Mouse (Mus musculus): ENCODE results near the gene Shisa9. TPM values are rescaled to one million over a fixed set of nuclear protein-coding genes. Genes with fewer than 3 reads are reported as not detected.

The Shisa9 gene
- polyA plus RNA-seq, 1 experiment from 2014 or later, result 1.1 TPM

GRCm38 (mm10) chr16:12076270-12076669 is 92.4 kb downstream of the Shisa9 start:
- Histone ChIP-seq H3K4me2 (no peak overlapping the region), H3K27ac (no peak overlapping the region), H3K9me3 (no peaks in the 10 kb centered on the region), H3K4me3 (no peak overlapping the region), H3K27me3 (no peaks in the 10 kb centered on the region), H3K36me3 (no peaks in the 10 kb centered on the region), H3K9ac (no peak overlapping the region), H3K4me1 (peaks cover 9% of the 10 kb centered on the region; the same call in 1 of the 2 replicates)
- ATAC-seq (ENCODE audit: insufficient number of reproducible peaks, low FRiP score, low TSS enrichment, low read depth), result peak; percentile 36; the same call in 1 of the 2 replicates
- 30% methylated on average over 3 of the region's 3 CpGs for WGBS

DNA sequence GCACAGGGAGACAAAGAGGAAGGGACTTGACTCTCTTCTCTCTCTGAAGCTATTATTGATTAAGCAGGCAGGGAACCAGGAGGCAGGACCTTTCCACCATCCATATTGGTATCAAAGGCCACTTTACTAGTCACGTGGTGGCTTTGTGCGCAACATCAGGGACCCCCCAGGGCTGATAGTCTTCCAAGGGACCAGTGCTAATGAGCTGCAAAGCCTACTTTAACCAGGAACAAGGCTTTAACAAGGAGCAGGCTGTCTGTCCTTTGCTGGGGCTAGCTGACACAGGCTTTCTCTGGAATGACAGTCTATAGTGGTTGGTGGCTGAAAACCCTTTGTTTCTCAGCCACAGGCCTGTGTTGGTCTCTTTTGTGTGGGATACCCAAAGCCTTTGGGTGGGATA is 92.8 kb downstream of the Shisa9 start:
- Histone ChIP-seq H3K9me3 (no peaks in the 10 kb centered on the region), H3K9ac (no peak overlapping the region), H3K27ac (no peak overlapping the region), H3K4me3 (no peak overlapping the region), H3K4me2 (no peak overlapping the region), H3K4me1 (peaks cover 9% of the 10 kb centered on the region; the same call in 1 of the 2 replicates), H3K36me3 (no peaks in the 10 kb centered on the region), H3K27me3 (no peaks in the 10 kb centered on the region)
- WGBS, result 46% methylated on average over 2 of the region's 2 CpGs
- ATAC-seq (ENCODE audit: insufficient number of reproducible peaks, low FRiP score, low TSS enrichment, low read depth), result no peak

DNA sequence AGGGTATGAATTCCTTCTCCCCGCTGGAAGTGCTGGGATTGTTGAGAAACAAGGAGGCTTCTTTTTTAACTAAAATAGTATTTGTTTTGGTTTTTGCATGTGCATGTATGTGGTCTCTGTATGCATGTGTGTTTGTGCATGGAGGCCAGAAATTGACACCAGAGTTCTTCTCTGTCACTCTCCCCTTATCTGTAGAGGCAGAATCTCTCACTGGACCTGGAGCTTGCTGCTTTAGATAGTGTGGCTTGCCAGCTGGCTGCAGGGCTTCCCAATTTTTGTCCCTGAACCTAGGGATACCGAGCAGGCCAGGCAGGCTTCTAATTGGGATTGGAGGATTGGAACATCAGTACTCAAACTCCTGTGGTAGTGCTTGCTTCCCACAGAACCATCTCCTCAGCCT is 99.2 kb downstream of the Shisa9 start:
- Histone ChIP-seq H3K36me3 (no peaks in the 10 kb centered on the region), H3K9ac (no peak overlapping the region), H3K27ac (no peak overlapping the region), H3K4me2 (no peak overlapping the region), H3K4me3 (no peak overlapping the region), H3K4me1 (no peaks in the 10 kb centered on the region), H3K27me3 (no peaks in the 10 kb centered on the region), H3K9me3 (no peaks in the 10 kb centered on the region)
- no peak for ATAC-seq (ENCODE audit: insufficient number of reproducible peaks, low FRiP score, low TSS enrichment, low read depth)
- WGBS, result 67% methylated on average over 2 of the region's 2 CpGs

- H3K36me3 ChIP-seq, result no peaks in the 10 kb centered on the region
- H3K4me2 ChIP-seq, result no peak overlapping the region
- H3K27me3 ChIP-seq, result no peaks in the 10 kb centered on the region
- WGBS, result 36% methylated on average over 5 of the region's 5 CpGs
- H3K27ac ChIP-seq, result no peak overlapping the region
- no peak for ATAC-seq (ENCODE audit: insufficient number of reproducible peaks, low FRiP score, low TSS enrichment, low read depth)
- no peaks in the 10 kb centered on the region for H3K4me1 ChIP-seq
- no peaks in the 10 kb centered on the region for H3K9me3 ChIP-seq
- H3K9ac ChIP-seq, result no peak overlapping the region
- H3K4me3 ChIP-seq, result no peak overlapping the region
Measured at GRCm38 (mm10) chr16:12090604-12091235, 106.8 kb downstream of the Shisa9 start.

GRCm38 (mm10) chr16:12093253-12093652 is 109.3 kb downstream of the Shisa9 start:
- Histone ChIP-seq H3K4me3 (no peak overlapping the region), H3K4me2 (no peak overlapping the region), H3K36me3 (no peaks in the 10 kb centered on the region), H3K9ac (no peak overlapping the region), H3K27ac (no peak overlapping the region), H3K4me1 (no peaks in the 10 kb centered on the region), H3K27me3 (no peaks in the 10 kb centered on the region), H3K9me3 (no peaks in the 10 kb centered on the region)
- WGBS, result 76% methylated on average over 4 of the region's 4 CpGs
- ATAC-seq (ENCODE audit: insufficient number of reproducible peaks, low FRiP score, low TSS enrichment, low read depth), result no peak

GRCm38 (mm10) chr16:12094784-12095315 is 110.9 kb downstream of the Shisa9 start:
- no peak overlapping the region for H3K27ac ChIP-seq
- no peak overlapping the region for H3K4me3 ChIP-seq
- H3K4me1 ChIP-seq, result no peaks in the 10 kb centered on the region
- no peaks in the 10 kb centered on the region for H3K27me3 ChIP-seq
- H3K36me3 ChIP-seq, result no peaks in the 10 kb centered on the region
- no peak overlapping the region for H3K9ac ChIP-seq
- H3K9me3 ChIP-seq, result no peaks in the 10 kb centered on the region
- WGBS, result 36% methylated on average over 7 of the region's 7 CpGs
- H3K4me2 ChIP-seq, result no peak overlapping the region
- ATAC-seq (ENCODE audit: insufficient number of reproducible peaks, low FRiP score, low TSS enrichment, low read depth), result no peak

DNA sequence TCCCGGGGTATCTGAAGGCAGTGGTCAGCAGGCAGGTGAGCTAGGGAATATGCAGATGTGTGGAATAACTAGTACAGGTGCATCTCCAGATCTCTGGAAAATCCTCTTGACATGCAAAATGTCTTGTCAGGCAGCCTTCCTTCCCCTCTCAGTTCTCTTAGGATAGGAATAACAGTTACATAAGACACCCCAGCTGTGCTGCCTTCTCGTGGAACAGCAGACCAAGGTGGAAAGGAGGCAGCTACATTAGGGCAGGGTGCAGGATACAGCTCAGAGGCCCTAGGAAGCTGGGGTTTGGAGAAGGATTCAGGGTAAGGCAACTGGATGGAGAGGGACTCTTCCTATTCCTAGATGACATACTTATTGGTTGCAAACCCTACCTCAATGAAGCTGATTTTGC is 111.5 kb downstream of the Shisa9 start:
- Histone ChIP-seq H3K4me2 (no peak overlapping the region), H3K9me3 (no peaks in the 10 kb centered on the region), H3K27me3 (no peaks in the 10 kb centered on the region), H3K27ac (no peak overlapping the region), H3K4me3 (no peak overlapping the region), H3K4me1 (no peaks in the 10 kb centered on the region), H3K36me3 (no peaks in the 10 kb centered on the region), H3K9ac (no peak overlapping the region)
- no peak for ATAC-seq (ENCODE audit: insufficient number of reproducible peaks, low FRiP score, low TSS enrichment, low read depth)
- WGBS, result 36% methylated on average over 2 of the region's 2 CpGs

DNA sequence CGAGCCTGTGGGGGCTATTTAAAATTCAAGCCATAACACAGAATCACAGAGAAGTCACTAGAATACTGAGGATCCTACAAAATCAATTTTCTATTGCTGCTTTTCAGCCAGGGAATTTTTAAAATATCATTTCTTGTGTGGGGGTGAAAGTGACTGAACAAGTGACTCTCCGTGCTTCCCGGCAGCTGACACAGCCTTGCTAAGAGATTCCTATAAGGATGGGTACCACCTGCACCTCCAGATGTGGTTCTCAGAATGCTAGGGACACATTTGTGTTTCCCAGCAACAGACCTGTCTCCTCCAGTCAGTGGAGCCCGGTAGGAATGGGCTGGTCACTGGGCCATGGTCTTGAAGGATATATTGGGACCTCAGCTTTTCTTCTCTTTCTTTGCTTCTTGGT is 124.5 kb downstream of the Shisa9 start:
- no peaks in the 10 kb centered on the region for H3K9me3 ChIP-seq
- H3K4me2 ChIP-seq, result no peak overlapping the region
- no peaks in the 10 kb centered on the region for H3K27me3 ChIP-seq
- no peak overlapping the region for H3K4me3 ChIP-seq
- no peak overlapping the region for H3K27ac ChIP-seq
- H3K4me1 ChIP-seq, result no peaks in the 10 kb centered on the region
- WGBS, result 83% methylated on average over 4 of the region's 4 CpGs
- no peak for ATAC-seq (ENCODE audit: insufficient number of reproducible peaks, low FRiP score, low TSS enrichment, low read depth)
- no peak overlapping the region for H3K9ac ChIP-seq
- H3K36me3 ChIP-seq, result no peaks in the 10 kb centered on the region

GRCm38 (mm10) chr16:12110851-12111437 is 127.0 kb downstream of the Shisa9 start:
- H3K4me3 ChIP-seq, result no peak overlapping the region
- no peaks in the 10 kb centered on the region for H3K4me1 ChIP-seq
- H3K27ac ChIP-seq, result no peak overlapping the region
- WGBS, result 78% methylated on average over 5 of the region's 5 CpGs
- no peaks in the 10 kb centered on the region for H3K9me3 ChIP-seq
- no peak overlapping the region for H3K9ac ChIP-seq
- no peak for ATAC-seq (ENCODE audit: insufficient number of reproducible peaks, low FRiP score, low TSS enrichment, low read depth)
- no peaks in the 10 kb centered on the region for H3K36me3 ChIP-seq
- H3K4me2 ChIP-seq, result no peak overlapping the region
- H3K27me3 ChIP-seq, result no peaks in the 10 kb centered on the region

DNA sequence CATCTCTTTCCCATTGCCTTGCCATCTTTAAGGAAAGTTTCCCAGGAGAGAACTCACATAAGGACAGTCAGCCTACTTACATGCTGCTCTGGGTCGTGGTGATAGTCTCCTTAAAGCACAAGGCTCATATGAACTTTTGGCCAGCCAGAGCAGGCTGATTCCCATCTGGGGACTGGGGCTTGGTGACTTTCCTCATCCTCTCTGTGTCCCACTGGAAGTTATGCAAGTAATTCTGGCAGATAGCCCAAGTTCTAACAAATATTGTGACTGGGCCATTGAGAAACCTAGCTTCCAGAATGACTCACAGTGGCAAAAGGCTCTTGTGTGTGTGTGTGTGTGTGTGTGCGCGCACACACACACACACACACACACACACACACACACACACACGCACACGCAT is 130.5 kb downstream of the Shisa9 start:
- no peak for ATAC-seq (ENCODE audit: insufficient number of reproducible peaks, low FRiP score, low TSS enrichment, low read depth)
- WGBS, result 83% methylated on average over 5 of the region's 5 CpGs
- no peaks in the 10 kb centered on the region for H3K4me1 ChIP-seq

DNA sequence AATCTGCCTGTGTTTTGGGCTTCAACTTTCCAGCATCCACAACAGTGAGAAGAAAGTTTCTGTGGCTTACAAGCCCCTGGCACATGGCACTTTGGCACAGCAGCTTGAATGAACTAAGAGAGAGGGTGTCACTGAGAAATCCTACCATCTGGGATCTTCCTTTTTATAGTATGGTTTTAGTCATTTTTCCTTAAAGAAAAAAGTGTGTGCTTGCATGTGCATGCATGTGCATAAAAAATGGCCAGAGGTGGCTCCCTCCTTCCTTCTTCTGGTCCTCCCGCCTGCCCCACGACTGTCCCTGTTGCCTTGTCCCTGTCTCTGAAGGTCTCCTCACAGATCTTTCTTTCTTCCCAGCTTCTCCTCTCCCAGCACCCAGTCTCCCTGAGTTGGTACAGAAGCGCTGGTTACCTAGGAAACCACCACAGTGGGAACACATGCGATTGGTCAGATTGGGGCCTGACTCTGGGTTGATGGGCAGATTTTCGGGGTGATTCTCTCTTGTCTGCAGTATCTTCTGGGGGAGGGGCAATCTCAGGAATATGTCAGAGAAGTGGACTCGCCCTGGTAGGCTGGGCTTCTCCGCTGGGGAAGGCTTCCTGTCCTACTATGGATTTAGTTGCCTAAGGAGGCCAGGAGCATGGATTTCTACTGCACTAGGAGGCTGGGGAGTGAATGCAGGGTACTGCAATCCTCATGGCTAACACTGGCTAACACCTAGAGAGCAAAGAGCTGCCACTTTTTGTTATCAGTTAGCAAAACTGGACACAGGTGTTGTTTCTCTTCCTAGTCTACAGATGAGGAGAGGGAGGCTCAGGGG is 131.3 kb downstream of the Shisa9 start:
- H3K4me2 ChIP-seq, result no peak overlapping the region
- no peak overlapping the region for H3K4me3 ChIP-seq
- no peak overlapping the region for H3K9ac ChIP-seq
- ATAC-seq (ENCODE audit: insufficient number of reproducible peaks, low FRiP score, low TSS enrichment, low read depth), result no peak
- H3K36me3 ChIP-seq, result no peaks in the 10 kb centered on the region
- H3K9me3 ChIP-seq, result no peaks in the 10 kb centered on the region
- H3K4me1 ChIP-seq, result no peaks in the 10 kb centered on the region
- 58% methylated on average over 7 of the region's 7 CpGs for WGBS
- no peak overlapping the region for H3K27ac ChIP-seq
- H3K27me3 ChIP-seq, result no peaks in the 10 kb centered on the region

More for the DNA sequence above, 130.5 kb downstream of the Shisa9 start:
- no peak overlapping the region for H3K27ac ChIP-seq
- H3K9ac ChIP-seq, result no peak overlapping the region
- H3K36me3 ChIP-seq, result no peaks in the 10 kb centered on the region
- H3K9me3 ChIP-seq, result no peaks in the 10 kb centered on the region
- no peaks in the 10 kb centered on the region for H3K27me3 ChIP-seq
- H3K4me3 ChIP-seq, result no peak overlapping the region
- no peak overlapping the region for H3K4me2 ChIP-seq

- no peaks in the 10 kb centered on the region for H3K27me3 ChIP-seq
Measured at GRCm38 (mm10) chr16:12116926-12117325, 133.0 kb downstream of the Shisa9 start.

More at GRCm38 (mm10) chr16:12116926-12117325, 133.0 kb downstream of the Shisa9 start:
- Histone ChIP-seq H3K4me3 (no peak overlapping the region), H3K36me3 (no peaks in the 10 kb centered on the region), H3K9ac (no peak overlapping the region), H3K9me3 (no peaks in the 10 kb centered on the region), H3K27ac (no peak overlapping the region), H3K4me2 (no peak overlapping the region), H3K4me1 (no peaks in the 10 kb centered on the region)
- ATAC-seq (ENCODE audit: insufficient number of reproducible peaks, low FRiP score, low TSS enrichment, low read depth), result no peak
- 83% methylated on average over 1 of the region's 1 CpGs for WGBS

Data from limb, embryonic 15.5 days (tissue).